Comparison of ENCODE assay signal across 25 mouse cellular contexts in the genomic region with DNA sequence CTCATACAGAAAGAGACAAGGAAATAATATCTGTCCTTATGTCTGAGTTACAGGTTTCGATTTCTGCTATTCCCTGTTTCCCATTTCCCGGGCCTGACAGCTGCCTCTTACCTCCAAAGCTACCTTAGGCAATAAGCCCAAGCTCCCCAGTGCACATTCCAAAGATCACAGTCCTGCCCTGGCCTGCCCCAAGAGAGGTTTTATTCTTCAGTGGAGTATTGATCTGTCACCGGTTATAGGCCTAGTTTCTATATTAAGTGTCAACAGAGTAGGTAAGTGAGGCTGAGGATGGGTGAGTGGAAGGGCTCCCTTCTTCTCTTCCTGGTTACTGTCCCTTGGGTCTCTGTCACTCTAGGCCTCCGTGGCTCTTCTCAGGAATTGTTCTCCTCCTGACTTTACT.
"Had no signal": no experiment of that assay in that cellular context is flagged by ENCODE, and none has a peak within 500 bp of the region (broad histone marks: within the 10 kb centered on the region; RNA-seq: fewer than 3 reads in every experiment).

No protein-coding gene starts in this region.

- H3K4me3 ChIP-seq: embryonic facial prominence, embryonic 10.5 days; embryonic facial prominence, embryonic 12.5 days; embryonic facial prominence, embryonic 13.5 days; embryonic facial prominence, embryonic 15.5 days; erythroblast, embryonic 14.5 days; forebrain, embryonic 10.5 days; forebrain, embryonic 12.5 days; forebrain, embryonic 13.5 days; forebrain, embryonic 15.5 days; gastrocnemius, adult 2 months; heart, adult 2 months had no signal

- H3K27ac ChIP-seq: embryonic facial prominence, embryonic 10.5 days; embryonic facial prominence, embryonic 12.5 days; embryonic facial prominence, embryonic 13.5 days; embryonic facial prominence, embryonic 15.5 days; forebrain, embryonic 10.5 days; forebrain, embryonic 12.5 days; forebrain, embryonic 13.5 days; forebrain, embryonic 15.5 days; gastrocnemius, adult 2 months; heart, adult 2 months had no signal

- DNase-seq: cerebellum, adult 2 months; cerebellum, adult 8-10 months; cerebellum, adult 9-10 months; cerebellum, adult 9-11 months; cerebellum, postnatal 10 days; cerebellum, postnatal 14 days; cerebellum, postnatal 25 days; cerebellum, postnatal 36 days; embryo, embryonic 11 days; forebrain, postnatal 0 days; gastrocnemius, adult 2 months; gastrocnemius, postnatal 10 days; gastrocnemius, postnatal 14 days; gastrocnemius, postnatal 25 days; gastrocnemius, postnatal 36 days; heart, adult 2 months had no signal

- H3K27me3 ChIP-seq: embryonic facial prominence, embryonic 12.5 days; embryonic facial prominence, embryonic 13.5 days; embryonic facial prominence, embryonic 15.5 days; forebrain, embryonic 12.5 days; forebrain, embryonic 13.5 days; forebrain, embryonic 15.5 days had no signal

- H3K36me3 ChIP-seq: embryonic facial prominence, embryonic 10.5 days; embryonic facial prominence, embryonic 12.5 days; embryonic facial prominence, embryonic 13.5 days; embryonic facial prominence, embryonic 15.5 days; forebrain, embryonic 10.5 days; forebrain, embryonic 12.5 days; forebrain, embryonic 15.5 days had no signal

- H3K4me1 ChIP-seq: embryonic facial prominence, embryonic 10.5 days; embryonic facial prominence, embryonic 12.5 days; embryonic facial prominence, embryonic 13.5 days; embryonic facial prominence, embryonic 15.5 days; forebrain, embryonic 12.5 days had no signal

- H3K9ac ChIP-seq: embryonic facial prominence, embryonic 12.5 days; embryonic facial prominence, embryonic 13.5 days; embryonic facial prominence, embryonic 15.5 days; forebrain, embryonic 12.5 days; forebrain, embryonic 13.5 days; forebrain, embryonic 15.5 days; forebrain, postnatal 0 days had no signal
